ENCODE assay signal across 8 mouse cellular contexts in genomic region chr15:79062376-79063159, GRCm38 (mm10). TPM values are rescaled to one million over a fixed set of nuclear protein-coding genes. Genes with fewer than 3 reads are reported as not detected.
DNase-seq lines count a peak whose midpoint lies in the region; ATAC-seq lines count a peak whose summit lies in the region.

Ankrd54 (minus strand) TSS chr15:79062893.

- peak within 1 kb of the TSS; percentile 69; the same call in 1 of the 2 replicates for H3K27ac ChIP-seq in intestine, embryonic 14.5 days (ENCODE audit: low read depth)

- H3K9ac ChIP-seq in intestine, embryonic 14.5 days (ENCODE audit: low read length) = peak within 1 kb of the TSS; percentile 86

- intact Hi-C loops in left cerebral cortex, postnatal 14 days (cut with DNase I) = no loop called here

- peak; percentile 87 for DNase-seq in adrenal gland, adult 18-20 months (ENCODE audit: low spot score in 2 of 2)
- DNase-seq in embryo, embryonic 11 days = peak; percentile 98
- peak; percentile 99 for DNase-seq in gastrocnemius, postnatal 25 days
- peak; percentile 93 for DNase-seq in intestine, embryonic 14.5 days (ENCODE audit: low spot score)
- peak; percentile 99 to 100 for DNase-seq in left cerebral cortex, postnatal 14 days (ENCODE audit: low spot score in 2 of 2)
- peak; percentile 99 for DNase-seq in mesoderm, embryonic 11.5 days (ENCODE audit: low read depth, low spot score)
- peak; percentile 99 for DNase-seq in right cerebral cortex, postnatal 36 days (ENCODE audit: low spot score in 2 of 2)
- DNase-seq in yolk sac, embryonic 10.5 days (ENCODE audit: low spot score) = peak; percentile 99

- peaks cover 15% of the 10 kb centered on the region for H3K4me1 ChIP-seq in intestine, embryonic 14.5 days (replicated peaks; ENCODE audit: control insufficient read depth, insufficient read depth, low read length)

- WGBS in intestine, embryonic 14.5 days = under 1% methylated on average over 79 of the region's 80 CpGs

- ATAC-seq in intestine, embryonic 14.5 days (replicated peaks; ENCODE audit: low FRiP score, low TSS enrichment, low read depth) = peak; percentile 100

- H3K9me3 ChIP-seq in intestine, embryonic 14.5 days (ENCODE audit: control insufficient read depth, low read length) = no peaks in the 10 kb centered on the region; the same call in 1 of the 2 replicates

- no peaks in the 10 kb centered on the region for H3K27me3 ChIP-seq in intestine, embryonic 14.5 days (replicated peaks; ENCODE audit: control insufficient read depth, insufficient read depth, low read length)

- peak within 1 kb of the TSS; percentile 98 for H3K4me3 ChIP-seq in intestine, embryonic 14.5 days (ENCODE audit: low read depth, low read length)

- H3K36me3 ChIP-seq in intestine, embryonic 14.5 days (ENCODE audit: control insufficient read depth, insufficient read depth, low read length) = peaks cover 34% of the 10 kb centered on the region

- peak within 1 kb of the TSS; percentile 89 for H3K4me2 ChIP-seq in intestine, embryonic 14.5 days (ENCODE audit: low read length)

RNA-seq across cellular contexts. Expression of gene Ankrd54, which starts in this region (rescaled TPM):
- total RNA-seq in adrenal gland, adult 18-20 months (2021) = 10 to 100 TPM; 23.9 to 26.5 TPM
- total RNA-seq in gastrocnemius, postnatal 25 days (2021) = 1 to 10 TPM; 3.6 to 4.4 TPM
- 49.4 and 50.0 TPM in 2 replicates for polyA plus RNA-seq in intestine, embryonic 14.5 days (2014; fragmentation: Nextera tagmentation; extraction: Ambion mirVana)
- total RNA-seq in left cerebral cortex, postnatal 14 days (2021) = 10 to 100 TPM; 17.3 to 18.6 TPM

Comparison
In these comparisons a context has a peak if more than half of its experiments do, and no peak if none do; other contexts are left out.
1. Peak in every context shown above with its lines: DNase-seq, ATAC-seq, H3K4me3 ChIP-seq and H3K27ac ChIP-seq.